Mouse (Mus musculus) MEL (cell line): Measurements from ENCODE around the gene Amotl1. TPM values are rescaled to one million over a fixed set of nuclear protein-coding genes. Genes with fewer than 3 reads are reported as not detected.

Source experiments
- DNase-seq: peaks from one replicate; pipeline ENCODE4 v3.0.0; 2011; ENCODE audit warnings: low read depth, low spot score
- H3K27ac ChIP-seq: 2 replicates; pipeline ENCODE4 v1.5.1; 2012; ENCODE audit warnings: low read depth, mild to moderate bottlenecking, control low read depth, low read length, moderate library complexity; ENCODE audit not compliant: control insufficient read depth
- H3K27me3 ChIP-seq, 2 experiments: fragments of 150-350 bp in 1 of 2; sonication (generic) in 1 of 2; 2 replicates each; pipeline ENCODE4 v1.6.1; 2012; ENCODE audit warnings: low read length in 2 of 2, mild to moderate bottlenecking in 2 of 2, improper control_type of control experiment in 1 of 2, moderate library complexity in 1 of 2; ENCODE audit not compliant: insufficient read depth in 2 of 2, control insufficient read depth in 1 of 2
- H3K36me3 ChIP-seq, 2 experiments: 2 replicates each; pipeline ENCODE4 v1.6.1; 2012 to 2014; ENCODE audit warnings: low read length in 2 of 2, improper control_type of control experiment in 1 of 2, inconsistent platforms in 1 of 2, mild to moderate bottlenecking in 1 of 2; ENCODE audit not compliant: insufficient read depth in 2 of 2, control insufficient read depth in 1 of 2
- H3K4me1 ChIP-seq, 2 experiments: fragments of 150-350 bp in 1 of 2; sonication (generic) in 1 of 2; 2 replicates each; pipeline ENCODE4 v1.6.1; 2012; ENCODE audit warnings: low read length in 2 of 2, improper control_type of control experiment in 1 of 2, mild to moderate bottlenecking in 1 of 2; ENCODE audit not compliant: insufficient read depth in 2 of 2, control insufficient read depth in 1 of 2
- H3K4me3 ChIP-seq, 2 experiments: fragments of 150-350 bp in 1 of 2; sonication (generic) in 1 of 2; 2 replicates each; pipeline ENCODE4 v1.5.1; 2012; ENCODE audit warnings: low read depth in 2 of 2, low read length in 2 of 2, mild to moderate bottlenecking in 2 of 2, moderate library complexity in 2 of 2, control low read depth in 1 of 2, improper control_type of control experiment in 1 of 2; ENCODE audit not compliant: control insufficient read depth in 1 of 2, insufficient read depth in 1 of 2
- H3K79me2 ChIP-seq: 2 replicates; pipeline ENCODE4 v1.6.1; 2012; ENCODE audit warnings: mild to moderate bottlenecking, low read length, moderate library complexity; ENCODE audit not compliant: control insufficient read depth, poor library complexity, insufficient read depth
- H3K9ac ChIP-seq: 2 replicates; pipeline ENCODE4 v1.6.1; 2012; ENCODE audit warnings: low read depth, mild to moderate bottlenecking, control low read depth, low read length, moderate library complexity; ENCODE audit not compliant: control insufficient read depth, poor library complexity, severe bottlenecking
- H3K9me3 ChIP-seq: fragments of 150-350 bp; sonication (generic); replicated peaks from 2 replicates; pipeline ENCODE4 v1.6.1; 2012; ENCODE audit warnings: mild to moderate bottlenecking, low read length, improper control_type of control experiment, moderate library complexity; ENCODE audit not compliant: insufficient read depth
- BHLHE40 ChIP-seq: IDR thresholded peaks from 2 replicates; pipeline ENCODE4 v1.6.1; 2012; ENCODE audit warnings: low read depth, mild to moderate bottlenecking, inconsistent platforms, low read length, improper control_type of control experiment, borderline replicate concordance
- CHD1 ChIP-seq: IDR thresholded peaks from 2 replicates; pipeline ENCODE4 v1.6.1; 2012; ENCODE audit warnings: low read depth, mild to moderate bottlenecking, inconsistent platforms, low read length, improper control_type of control experiment
- CHD2 ChIP-seq: IDR thresholded peaks from 2 replicates; pipeline ENCODE4 v1.6.1; 2011; ENCODE audit warnings: low read length, improper control_type of control experiment
- E2F4 ChIP-seq: IDR thresholded peaks from 2 replicates; pipeline ENCODE4 v1.6.1; 2011; ENCODE audit warnings: low read depth, low read length, improper control_type of control experiment, borderline replicate concordance
- EP300 ChIP-seq, 2 experiments: IDR thresholded peaks; 2 replicates each; pipeline ENCODE4 v1.6.1; 2011; ENCODE audit warnings: improper control_type of control experiment in 2 of 2, low read length in 2 of 2, low read depth in 1 of 2, mild to moderate bottlenecking in 1 of 2
- GABPA ChIP-seq: IDR thresholded peaks from 2 replicates; pipeline ENCODE4 v1.6.1; 2012; ENCODE audit warnings: low read depth, mild to moderate bottlenecking, inconsistent platforms, low read length, improper control_type of control experiment, moderate library complexity
- MAFK ChIP-seq: IDR thresholded peaks from 2 replicates; pipeline ENCODE4 v1.6.1; 2011; ENCODE audit warnings: low read depth, mild to moderate bottlenecking, low read length, improper control_type of control experiment, borderline replicate concordance
- MAX ChIP-seq: IDR thresholded peaks from 2 replicates; pipeline ENCODE4 v1.6.1; 2011; ENCODE audit warnings: low read length, improper control_type of control experiment
- MAZ ChIP-seq: IDR thresholded peaks from 2 replicates; pipeline ENCODE4 v1.6.1; 2012; ENCODE audit warnings: low read depth, mild to moderate bottlenecking, inconsistent platforms, low read length, improper control_type of control experiment
- MEF2A ChIP-seq: IDR thresholded peaks from 2 replicates; pipeline ENCODE4 v1.6.1; 2014; ENCODE audit warnings: low read depth, mild to moderate bottlenecking, inconsistent platforms, low read length, improper control_type of control experiment; ENCODE audit not compliant: poor library complexity, insufficient replicate concordance, severe bottlenecking; ENCODE audit errors: extremely low read depth
- MYB ChIP-seq: IDR thresholded peaks from 2 replicates; pipeline ENCODE4 v1.6.1; 2011; ENCODE audit warnings: mild to moderate bottlenecking, low read depth, low read length, improper control_type of control experiment
- POLR2AphosphoS2 ChIP-seq: IDR thresholded peaks from 2 replicates; pipeline ENCODE4 v1.6.1; 2011; ENCODE audit warnings: low read length, improper control_type of control experiment
- POLR2AphosphoS5 ChIP-seq: IDR thresholded peaks from 2 replicates; pipeline ENCODE4 v1.6.1; 2012; ENCODE audit warnings: low read depth, borderline replicate concordance, mild to moderate bottlenecking, inconsistent platforms, low read length, moderate library complexity, mixed read lengths
- RAD21 ChIP-seq: IDR thresholded peaks from 2 replicates; pipeline ENCODE4 v1.6.1; 2011; ENCODE audit warnings: mild to moderate bottlenecking, low read depth, low read length, improper control_type of control experiment
- RCOR1 ChIP-seq: IDR thresholded peaks from 2 replicates; pipeline ENCODE4 v1.6.1; 2012; ENCODE audit warnings: low read depth, mild to moderate bottlenecking, inconsistent platforms, low read length, improper control_type of control experiment
- USF2 ChIP-seq, 2 experiments: IDR thresholded peaks; 2 replicates each; pipeline ENCODE4 v1.6.1; 2011 to 2012; ENCODE audit warnings: improper control_type of control experiment in 2 of 2, low read length in 2 of 2, borderline replicate concordance in 1 of 2, inconsistent platforms in 1 of 2, low read depth in 1 of 2, mild to moderate bottlenecking in 1 of 2; ENCODE audit not compliant: insufficient read depth in 1 of 2
- ZC3H11A ChIP-seq: IDR thresholded peaks from 2 replicates; pipeline ENCODE4 v1.6.1; 2012; ENCODE audit warnings: low read depth, mild to moderate bottlenecking, inconsistent platforms, low read length, improper control_type of control experiment
- polyA plus RNA-seq, 2 experiments: library from polyadenylated mRNA; stranded (reverse) in 1 of 2; unstranded in 1 of 2; fragments of >175 nt in 1 of 2; fragments of >200 nt in 1 of 2; gene quantifications; 2 replicates each; pipeline versions ENCODE4 v1.2.1 to v1.2.4; 2012; ENCODE audit warnings: low replicate concordance in 2 of 2, low read depth in 1 of 2; ENCODE audit not compliant: insufficient read length in 2 of 2, insufficient read depth in 1 of 2, missing spikeins in 1 of 2
- total RNA-seq: library from RNA; depleted of rRNA; stranded (reverse); fragments of 300-350 nt; gene quantifications from 2 replicates; pipeline ENCODE4 v1.2.3, GENCODE M21; 2012

The Amotl1 gene
- total and polyA plus RNA-seq, 3 experiments, result 7.4 to 9.3 TPM; not detected in 1

- no peak for DNase-seq
- Histone ChIP-seq H3K9me3 (no peaks in the 10 kb centered on the region), H3K4me1 (no peaks in the 10 kb centered on the region; a peak in 1 of 4 replicates), H3K9ac (no peak overlapping the region), H3K27me3 (no peaks in the 10 kb centered on the region), H3K4me3 (no peak overlapping the region), H3K79me2 (no peaks in the 10 kb centered on the region), H3K27ac (no peak overlapping the region), H3K36me3 (no peaks in the 10 kb centered on the region)
- no peak for TF ChIP-seq MAFK
- no peak for TF ChIP-seq E2F4
- TF ChIP-seq RAD21, result no peak
- TF ChIP-seq POLR2AphosphoS5, result no peak
- no peak for TF ChIP-seq MAZ
- TF ChIP-seq CHD2, result no peak
- no peak for TF ChIP-seq MYB
- TF ChIP-seq USF2 (IDR thresholded peaks at IDR 0.05; ENCODE audit: borderline replicate concordance in 1 of 2, insufficient read depth in 1 of 2, low read depth in 1 of 2, low read length in 2 of 2), result no peak
- TF ChIP-seq MAX, result no peak
- no peak for TF ChIP-seq BHLHE40
- TF ChIP-seq EP300 (IDR thresholded peaks at IDR 0.05; ENCODE audit: low read depth in 1 of 2, low read length in 2 of 2), result no peak
- no peak for TF ChIP-seq GABPA
- no peak for TF ChIP-seq MEF2A
- no peak for TF ChIP-seq CHD1
- TF ChIP-seq RCOR1, result no peak
Observed at GRCm38 (mm10) chr9:14548366-14548761, 96.5 kb downstream of the Amotl1 start.

GRCm38 (mm10) chr9:14547584-14548365 is 97.1 kb downstream of the Amotl1 start:
- Histone ChIP-seq H3K9ac (no peak overlapping the region), H3K36me3 (no peaks in the 10 kb centered on the region), H3K27ac (no peak overlapping the region), H3K27me3 (no peaks in the 10 kb centered on the region), H3K9me3 (no peaks in the 10 kb centered on the region), H3K4me3 (no peak overlapping the region), H3K79me2 (no peaks in the 10 kb centered on the region), H3K4me1 (no peaks in the 10 kb centered on the region; a peak in 1 of 4 replicates)
- DNase-seq, result no peak
- TF ChIP-seq ZC3H11A (no peak), CHD2 (no peak), MAFK (0 out of 2 replicates have a peak, but pooled peaks have one; percentile 25), POLR2AphosphoS2 (no peak)
